Mouse (Mus musculus) lung, postnatal 0 days (tissue): ENCODE measurements around the gene Gm10058. TPM values are rescaled to one million over a fixed set of nuclear protein-coding genes. Genes with fewer than 3 reads are reported as not detected.
"Not testable (repeated sequence)": the region's sequence is repeated elsewhere in the genome, so short reads cannot be mapped to it uniquely, and the experiment has no call there.

Experiments
- ATAC-seq: fragments of 200-750 bp; cut with Nextera tagmentation; 2 replicates; pipeline ENCODE4 v1.8.0; 2017; ENCODE audit warnings: moderate library complexity
- DNase-seq: peaks from one replicate; pipeline ENCODE4 v3.0.0-alpha.2; 2016; ENCODE audit warnings: low spot score
- H3K27ac ChIP-seq: fragments of 300-500 bp; sonication (generic); 2 replicates; pipeline ENCODE4 v1.5.1; 2014; ENCODE audit warnings: antibody characterized with exemption, mild to moderate bottlenecking, low read length, mixed read lengths
- H3K27me3 ChIP-seq: fragments of 300-500 bp; sonication (generic); replicated peaks from 2 replicates; pipeline ENCODE4 v1.6.1; 2014; ENCODE audit warnings: low read length, mixed read lengths; ENCODE audit not compliant: insufficient read depth
- H3K36me3 ChIP-seq: fragments of 300-500 bp; sonication (generic); 2 replicates; pipeline ENCODE4 v1.6.1; 2014; ENCODE audit warnings: low read length, mixed read lengths; ENCODE audit not compliant: insufficient read depth
- H3K4me1 ChIP-seq: fragments of 300-500 bp; sonication (generic); 2 replicates; pipeline ENCODE4 v1.6.1; 2014; ENCODE audit warnings: antibody characterized with exemption, low read depth, low read length, mixed read lengths; ENCODE audit not compliant: insufficient read depth
- H3K4me2 ChIP-seq: fragments of 300-500 bp; sonication (generic); replicated peaks from 2 replicates; pipeline ENCODE4 v1.6.1; 2014; ENCODE audit warnings: low read depth, mild to moderate bottlenecking, low read length, moderate library complexity, mixed read lengths
- H3K4me3 ChIP-seq: fragments of 300-500 bp; sonication (generic); 2 replicates; pipeline ENCODE4 v1.5.1; 2014; ENCODE audit warnings: low read depth, low read length
- H3K9ac ChIP-seq: fragments of 300-500 bp; sonication (generic); replicated peaks from 2 replicates; pipeline ENCODE4 v1.6.1; 2014; ENCODE audit warnings: low read depth, mild to moderate bottlenecking
- H3K9me3 ChIP-seq: fragments of 300-500 bp; sonication (generic); 2 replicates; pipeline ENCODE4 v1.6.1; 2016; ENCODE audit warnings: low read length, mixed read lengths
- WGBS: fragments of 180-500 bp; shearing (Covaris S2); extraction: QIAGEN DNeasy Blood & Tissue Kit; methylation state at CpG from one replicate; pipeline ENCODE4 v1.1.7; 2014; 5-methylcytosine and 5-hydroxymethylcytosine counted together
- polyA plus RNA-seq: library from polyadenylated mRNA; unstranded; fragments of >200 nt; fragmentation: Nextera tagmentation; extraction: Ambion mirVana; gene quantifications from 2 replicates; pipeline ENCODE4 v1.2.1, GENCODE M21; 2015

Gene Gm10058
- polyA plus RNA-seq = not detected in 2 replicates

DNA sequence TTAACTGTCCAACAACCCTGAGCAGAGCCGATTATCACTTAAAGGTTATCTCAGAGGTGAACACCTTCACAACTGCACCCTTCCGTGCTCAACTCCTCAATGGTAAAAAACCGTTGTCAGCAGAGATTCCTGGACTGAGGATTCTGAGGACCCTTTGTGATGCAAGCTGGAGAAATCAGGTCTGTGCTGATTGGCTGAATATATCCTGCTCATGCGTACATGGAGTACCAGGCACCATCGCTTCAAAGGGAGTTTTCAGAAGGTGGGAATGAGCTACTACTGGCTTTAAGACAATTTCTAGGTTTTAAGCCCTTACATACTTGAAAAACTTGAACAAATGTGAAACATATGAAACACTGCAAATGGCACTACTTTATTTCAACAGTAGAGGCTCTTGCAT, at the start of gene Gm10058:
Gene Gm10058, minus strand, starts transcription at position 101 of the 400 bp plus-strand sequence.
- H3K27ac ChIP-seq, H3K9me3 ChIP-seq, H3K36me3 ChIP-seq, ATAC-seq, H3K4me2 ChIP-seq, H3K4me1 ChIP-seq, H3K27me3 ChIP-seq, H3K9ac ChIP-seq, DNase-seq, H3K4me3 ChIP-seq: not testable (repeated sequence)
- WGBS = no CpG with 5 or more reads among the region's 5 CpGs
